Mouse (Mus musculus) layer of hippocampus, postnatal 36 days (tissue): ENCODE results near the gene Dedd2. TPM values are rescaled to one million over a fixed set of nuclear protein-coding genes. Genes with fewer than 3 reads are reported as not detected.

Source experiments
- DNase-seq, 2 experiments: peaks; one replicate each; pipeline ENCODE4 v3.0.0; 2022
- total RNA-seq, 2 experiments: library from RNA; stranded (reverse); gene quantifications; 2 replicates each; pipeline ENCODE4 v1.2.3; 2021

Gene Dedd2
- total RNA-seq, 2 experiments from 2014 or later: 26.1 to 28.0 TPM

GRCm38 (mm10) chr7:25246079-25246758 lies 25.8 kb upstream of the Dedd2 start:
- DNase-seq: peak; percentile 80 to 81

DNA sequence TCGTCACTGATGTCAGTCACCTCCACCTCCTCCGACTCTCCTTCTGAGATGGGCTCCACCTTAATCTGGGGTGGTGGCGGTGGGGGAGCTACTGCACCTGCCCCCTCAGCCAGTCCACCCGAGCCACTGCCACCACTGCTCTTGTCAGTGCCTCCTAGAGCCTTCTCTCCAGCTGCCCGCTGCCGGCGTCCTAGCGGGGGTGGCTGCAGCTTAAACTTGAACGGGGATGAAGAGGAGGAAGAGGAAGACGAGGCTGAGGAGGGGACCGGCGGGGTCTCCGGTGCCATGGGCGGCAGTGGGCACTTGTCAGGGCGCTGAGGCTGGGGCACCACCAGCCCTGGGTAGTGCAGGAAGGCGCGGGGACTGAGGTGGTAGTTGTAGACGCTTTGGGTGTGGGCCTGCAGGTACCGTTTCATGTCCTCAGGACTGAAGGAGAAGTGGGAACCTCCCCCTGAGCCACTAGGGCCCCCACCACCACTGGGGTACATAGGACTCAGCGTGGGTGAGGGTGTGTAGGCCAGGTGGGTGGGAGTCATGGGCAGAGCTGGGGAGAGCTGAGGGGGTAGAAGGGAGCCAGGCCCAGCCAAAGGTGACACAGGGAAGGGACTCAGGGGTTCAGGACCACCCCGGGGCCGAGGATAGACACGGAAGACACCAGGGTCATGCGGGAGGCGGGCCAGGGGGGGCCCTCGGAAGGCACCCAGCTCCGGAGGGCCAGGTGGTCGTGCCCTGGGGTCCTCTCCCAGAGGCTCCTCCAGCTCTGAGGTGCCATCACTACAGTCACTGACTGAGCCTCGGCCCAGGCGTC lies 24.4 kb upstream of the Dedd2 start:
- DNase-seq: no peak

DNA sequence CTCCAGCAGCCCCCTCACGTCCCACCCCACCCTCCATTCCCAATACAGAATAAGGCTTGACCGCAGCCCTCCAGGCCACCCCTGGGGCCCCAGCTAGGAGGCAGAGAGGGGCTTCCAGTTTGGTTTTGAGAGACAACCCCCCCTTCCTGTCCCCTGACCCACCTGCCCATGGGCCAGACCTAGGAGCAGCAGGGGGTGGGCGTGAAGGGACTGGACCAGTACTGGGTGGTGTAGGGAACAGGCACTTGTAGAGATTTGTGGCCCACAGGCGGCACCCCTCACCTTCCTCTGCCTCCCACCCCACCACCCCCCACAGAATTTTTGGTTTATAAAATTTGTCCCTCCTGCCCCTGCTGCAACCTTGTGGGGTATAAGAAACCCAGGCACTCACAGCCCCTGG lies 22.9 kb upstream of the Dedd2 start:
- DNase-seq: no peak

DNA sequence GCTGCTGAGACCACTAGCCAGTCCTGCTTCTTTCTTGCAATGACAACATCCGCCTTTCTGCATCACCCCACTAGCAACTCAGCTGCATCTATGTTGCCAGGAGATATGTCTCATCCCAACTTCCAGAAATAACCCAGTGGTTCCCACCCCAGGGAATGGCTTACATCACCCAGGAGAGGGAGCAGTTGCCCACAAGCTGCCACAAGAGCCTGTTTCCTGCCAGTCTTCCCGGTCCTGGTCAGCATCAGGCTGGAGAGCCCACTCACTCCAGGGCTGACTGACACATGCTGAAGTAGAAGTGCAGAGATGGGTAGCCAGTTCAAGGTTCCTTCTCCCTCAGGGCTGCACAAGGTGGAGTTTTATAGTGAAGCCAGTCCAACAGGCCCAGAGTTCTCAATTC lies 20.6 kb upstream of the Dedd2 start:
- peak; percentile 73 for DNase-seq

- DNase-seq: no peak
These were observed 20.2 kb upstream of the Dedd2 start for GRCm38 (mm10) chr7:25240631-25241030.

DNA sequence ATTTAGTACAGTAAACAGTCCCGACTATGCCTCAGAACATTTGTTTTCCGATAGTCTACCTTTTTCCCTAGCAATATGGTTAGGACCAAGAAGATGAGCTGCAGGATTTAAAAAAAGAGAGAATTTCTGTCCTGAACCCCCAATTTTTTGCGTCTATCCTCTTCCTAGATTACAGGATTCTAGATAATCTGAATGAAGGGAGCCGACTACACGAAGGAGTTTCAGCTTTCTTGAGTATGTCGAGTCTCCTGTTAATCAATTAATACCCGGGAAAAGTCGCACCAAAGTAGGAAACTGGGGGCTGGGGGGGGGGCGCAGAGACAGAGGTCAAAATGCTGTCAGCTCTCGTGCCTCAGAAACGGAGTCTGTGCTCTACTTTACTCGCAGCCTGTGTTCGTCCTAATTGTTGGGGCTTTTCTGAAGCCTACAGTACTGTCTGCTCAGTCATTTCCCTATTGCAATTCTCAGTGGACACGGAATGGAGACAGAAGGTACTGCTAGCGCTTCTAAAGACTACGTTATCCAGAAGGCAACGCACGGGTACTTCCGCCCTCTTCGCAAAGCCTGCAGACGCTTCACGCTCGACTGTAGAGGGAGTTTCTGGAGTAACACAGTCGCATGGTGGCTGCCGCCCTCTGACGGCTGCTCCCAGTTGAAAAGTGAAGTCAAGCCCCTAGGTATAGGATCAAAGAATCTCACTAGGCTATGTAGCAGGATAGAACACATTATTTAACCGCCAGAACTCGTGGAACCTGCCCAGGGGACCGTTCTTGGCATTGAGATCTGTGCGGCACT lies 18.6 kb upstream of the Dedd2 start:
- DNase-seq: peak; percentile 82 to 83

DNA sequence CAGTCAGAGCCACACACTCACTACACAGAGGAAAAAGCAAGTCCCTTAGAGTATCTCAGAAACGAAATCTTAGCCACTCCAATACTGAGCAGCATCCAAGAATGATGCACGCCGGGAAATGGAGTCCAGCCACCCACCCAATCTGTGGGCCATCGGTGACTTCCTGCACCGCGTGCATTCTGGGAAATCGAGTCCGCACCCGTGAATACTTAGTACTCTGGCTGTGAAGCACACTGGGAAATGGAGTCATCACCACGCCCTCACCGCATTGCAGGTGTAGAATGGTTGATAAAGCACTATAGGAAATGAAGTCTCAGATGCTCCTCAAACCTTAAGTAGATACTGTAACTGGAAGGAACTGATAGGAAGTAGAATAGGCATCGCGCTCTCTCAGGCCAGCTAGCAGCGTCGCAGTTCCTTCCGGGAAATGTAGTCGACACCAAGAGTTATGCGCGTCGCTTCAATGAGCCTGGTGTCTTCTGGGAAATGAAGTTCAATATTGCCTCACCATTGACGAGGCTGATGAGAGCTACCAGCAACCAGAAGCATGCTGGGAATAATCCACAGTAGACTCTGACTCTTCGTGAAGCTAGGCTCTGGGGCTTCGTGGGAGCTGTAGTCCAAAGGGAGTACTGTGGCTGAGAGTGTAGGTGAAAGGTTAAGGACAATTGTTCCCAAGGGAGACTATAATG lies 17.7 kb upstream of the Dedd2 start:
- DNase-seq: peak; percentile 94 to 95

DNA sequence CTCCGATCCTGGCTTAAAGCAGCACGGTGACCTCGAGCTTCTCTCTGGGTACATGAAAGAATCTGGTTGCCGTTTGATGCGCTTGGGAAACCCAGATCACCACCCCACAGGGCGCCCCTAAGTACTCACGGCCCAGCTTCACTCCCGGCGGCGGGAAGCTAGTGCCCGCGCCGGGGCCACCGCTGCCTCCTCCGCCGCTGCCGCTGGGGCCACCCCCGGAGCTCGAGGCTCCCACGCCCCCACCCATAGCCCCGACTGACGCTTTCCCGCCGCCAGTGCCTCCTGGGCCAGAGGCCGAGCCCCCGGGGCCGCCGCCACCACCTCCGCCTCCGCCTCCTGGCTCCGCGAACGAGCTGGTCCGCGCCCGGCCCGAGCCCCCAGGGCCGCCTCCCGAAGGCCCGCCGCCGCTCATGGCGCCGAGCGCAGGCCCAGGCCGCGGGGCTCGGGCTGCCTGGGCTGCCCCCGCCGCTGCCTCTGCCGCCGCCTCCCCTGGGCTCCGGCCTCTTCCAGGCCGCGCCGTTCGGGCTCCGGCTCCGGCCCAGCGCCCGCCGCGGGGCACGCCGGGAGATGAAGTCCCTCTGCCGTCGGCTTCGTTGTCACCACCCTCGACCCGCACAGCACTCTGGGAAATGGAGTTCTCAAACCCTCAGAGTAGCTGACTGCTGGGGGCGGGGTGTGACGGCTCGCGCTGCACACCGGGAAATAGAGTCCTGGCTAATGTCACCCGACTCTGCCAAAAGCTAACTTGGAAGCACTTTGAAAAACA lies 17.0 kb upstream of the Dedd2 start, which contains the start of gene Gsk3a:
TSS of gene Gsk3a (minus strand) at position 603 of the 766 bp plus-strand sequence.
- peak; percentile 98 for DNase-seq

GRCm38 (mm10) chr7:25235526-25235925 lies 15.1 kb upstream of the Dedd2 start:
- DNase-seq: no peak

- no peak for DNase-seq
These were observed 12.6 kb upstream of the Dedd2 start for GRCm38 (mm10) chr7:25233061-25233460.

- DNase-seq: no peak
These were observed 11.8 kb upstream of the Dedd2 start for GRCm38 (mm10) chr7:25232101-25232648.

GRCm38 (mm10) chr7:25230690-25231285 lies 10.4 kb upstream of the Dedd2 start:
- no peak for DNase-seq

- DNase-seq: no peak
These were observed 7.3 kb upstream of the Dedd2 start for GRCm38 (mm10) chr7:25227523-25228300.

- DNase-seq: no peak
These were observed 2.0 kb upstream of the Dedd2 start for GRCm38 (mm10) chr7:25222275-25222967.

- peak; percentile 96 to 99 for DNase-seq
These were observed 878 bp upstream of the Dedd2 start, which contains the start of gene Zfp526 for GRCm38 (mm10) chr7:25221102-25221883. Zfp526 (plus strand) TSS chr7:25221425.

GRCm38 (mm10) chr7:25219756-25220456 lies 509 bp downstream of the Dedd2 start:
- peak; percentile 96 for DNase-seq

GRCm38 (mm10) chr7:25219416-25219750 lies 1.0 kb downstream of the Dedd2 start:
- no peak for DNase-seq
